Mouse (Mus musculus) heart, postnatal 14 days (tissue): Measurements from ENCODE around the gene Pgm3. TPM values are rescaled to one million over a fixed set of nuclear protein-coding genes. Genes with fewer than 3 reads are reported as not detected.

Source experiments
- DNase-seq, 2 experiments: peaks; one replicate each; pipeline ENCODE4 v3.0.0; 2021 to 2022
- intact Hi-C: fragments of 180-260 bp; cut with DNase I; formaldehyde crosslinking; loops from one replicate; pipeline ENCODE4 v1.15.1; 2025
- total RNA-seq, 2 experiments: library from RNA; stranded (reverse); gene quantifications; 2 replicates each; pipeline ENCODE4 v1.2.3; 2021

Gene Pgm3
- total RNA-seq, 2 experiments from 2014 or later: 5.8 to 8.9 TPM

GRCm38 (mm10) chr9:86570946-86571345 lies 696 bp downstream of the Pgm3 start:
- no peak for DNase-seq
- intact Hi-C loops: no loop called here

- intact Hi-C loops: no loop called here
- no peak for DNase-seq
These were observed 1.3 kb downstream of the Pgm3 start for GRCm38 (mm10) chr9:86570261-86570890.

- DNase-seq: no peak
- intact Hi-C loops: no loop called here
These were observed 2.2 kb downstream of the Pgm3 start for GRCm38 (mm10) chr9:86569314-86569910.

GRCm38 (mm10) chr9:86560543-86560942 lies 11.1 kb downstream of the Pgm3 start:
- intact Hi-C loops: no loop called here
- no peak for DNase-seq

GRCm38 (mm10) chr9:86554641-86555040 lies 17.0 kb downstream of the Pgm3 start:
- no peak for DNase-seq
- intact Hi-C loops: no loop called here

GRCm38 (mm10) chr9:86553886-86554285 lies 17.8 kb downstream of the Pgm3 start:
- DNase-seq: no peak
- intact Hi-C loops: no loop called here

- intact Hi-C loops: no loop called here
- no peak for DNase-seq
These were observed 20.9 kb downstream of the Pgm3 start for GRCm38 (mm10) chr9:86550717-86551116.

- intact Hi-C loops: no loop called here
- no peak for DNase-seq
These were observed 21.9 kb downstream of the Pgm3 start for GRCm38 (mm10) chr9:86549637-86550162.

GRCm38 (mm10) chr9:86544559-86544958 lies 27.1 kb downstream of the Pgm3 start:
- intact Hi-C loops: no loop called here
- DNase-seq: no peak

- intact Hi-C loops: no loop called here
These were observed 28.2 kb downstream of the Pgm3 start for GRCm38 (mm10) chr9:86543451-86543850.

GRCm38 (mm10) chr9:86534071-86534470 lies 37.6 kb downstream of the Pgm3 start:
- intact Hi-C loops: no loop called here
- no peak for DNase-seq

More at GRCm38 (mm10) chr9:86543451-86543850, 28.2 kb downstream of the Pgm3 start:
- no peak for DNase-seq

GRCm38 (mm10) chr9:86525600-86525999 lies 46.0 kb downstream of the Pgm3 start:
- intact Hi-C loops: no loop called here
- peak in 1 of 2 experiments; percentile 4 for DNase-seq

- intact Hi-C loops: no loop called here
- DNase-seq: no peak
These were observed 49.3 kb downstream of the Pgm3 start for GRCm38 (mm10) chr9:86522335-86522734.

- intact Hi-C loops: loop anchor here (5.0 kb wide), 1 partner anchor 47 kb away; the partner anchor contains the start of gene Dop1a
- peak in 1 of 2 experiments; percentile 11 for DNase-seq
These were observed 56.8 kb downstream of the Pgm3 start for GRCm38 (mm10) chr9:86514798-86515197.

- intact Hi-C loops: no loop called here
- DNase-seq: no peak
These were observed 57.3 kb downstream of the Pgm3 start for GRCm38 (mm10) chr9:86514390-86514789.

GRCm38 (mm10) chr9:86513733-86514132 lies 57.9 kb downstream of the Pgm3 start:
- intact Hi-C loops: no loop called here
- no peak for DNase-seq

- intact Hi-C loops: no loop called here
These were observed 64.2 kb downstream of the Pgm3 start for GRCm38 (mm10) chr9:86507437-86507836.

More at GRCm38 (mm10) chr9:86507437-86507836, 64.2 kb downstream of the Pgm3 start:
- DNase-seq: no peak

Other genes with a start within 250 kb of the Pgm3 start
- gene Ube2cbp, start 106.9 kb downstream of the Pgm3 start, total RNA-seq: 1 to 10 TPM in 1 of 2 experiments, under 1 TPM in 1; 0.86 to 1.7 TPM
- gene Dop1a, start 104.7 kb downstream of the Pgm3 start, total RNA-seq: 10 to 100 TPM; 22.2 to 24.2 TPM
- gene Rwdd2a, start 149 bp upstream of the Pgm3 start, total RNA-seq: under 1 TPM; 0.76 to 0.83 TPM
- gene Me1, start 124.1 kb upstream of the Pgm3 start, total RNA-seq: 10 to 100 TPM; 73.0 to 84.6 TPM
- 1 to 10 TPM in 1 of 2 experiments, under 1 TPM in 1; 0.49 to 1.2 TPM for gene Prss35, start 171.8 kb upstream of the Pgm3 start, total RNA-seq